Mouse (Mus musculus) ovary, adult 18-20 months (tissue): Measurements from ENCODE around the gene Lrrc74a.

Experiments used
- DNase-seq: peaks from one replicate; pipeline ENCODE4 v3.0.0; 2022; ENCODE audit warnings: low spot score, mixed read lengths

Gene Lrrc74a

GRCm38 (mm10) chr12:86804857-86805256, 70.7 kb downstream of the Lrrc74a start:
- no peak for DNase-seq

- DNase-seq: no peak
These were observed 71.1 kb downstream of the Lrrc74a start for GRCm38 (mm10) chr12:86805315-86805714.

GRCm38 (mm10) chr12:86806031-86806922, 72.1 kb downstream of the Lrrc74a start:
- DNase-seq: no peak

- no peak for DNase-seq
These were observed 73.0 kb downstream of the Lrrc74a start for GRCm38 (mm10) chr12:86806923-86807794.

- no peak for DNase-seq
These were observed 73.6 kb downstream of the Lrrc74a start for GRCm38 (mm10) chr12:86807795-86808128.

GRCm38 (mm10) chr12:86808856-86809255, 74.7 kb downstream of the Lrrc74a start:
- DNase-seq: no peak

- no peak for DNase-seq
These were observed 75.9 kb downstream of the Lrrc74a start for GRCm38 (mm10) chr12:86810040-86810439.

GRCm38 (mm10) chr12:86810725-86811444, 76.7 kb downstream of the Lrrc74a start:
- no peak for DNase-seq

GRCm38 (mm10) chr12:86812782-86813181, 78.6 kb downstream of the Lrrc74a start:
- no peak for DNase-seq
